Comparison of ENCODE assay signal across 9 mouse cellular contexts in the genomic region with DNA sequence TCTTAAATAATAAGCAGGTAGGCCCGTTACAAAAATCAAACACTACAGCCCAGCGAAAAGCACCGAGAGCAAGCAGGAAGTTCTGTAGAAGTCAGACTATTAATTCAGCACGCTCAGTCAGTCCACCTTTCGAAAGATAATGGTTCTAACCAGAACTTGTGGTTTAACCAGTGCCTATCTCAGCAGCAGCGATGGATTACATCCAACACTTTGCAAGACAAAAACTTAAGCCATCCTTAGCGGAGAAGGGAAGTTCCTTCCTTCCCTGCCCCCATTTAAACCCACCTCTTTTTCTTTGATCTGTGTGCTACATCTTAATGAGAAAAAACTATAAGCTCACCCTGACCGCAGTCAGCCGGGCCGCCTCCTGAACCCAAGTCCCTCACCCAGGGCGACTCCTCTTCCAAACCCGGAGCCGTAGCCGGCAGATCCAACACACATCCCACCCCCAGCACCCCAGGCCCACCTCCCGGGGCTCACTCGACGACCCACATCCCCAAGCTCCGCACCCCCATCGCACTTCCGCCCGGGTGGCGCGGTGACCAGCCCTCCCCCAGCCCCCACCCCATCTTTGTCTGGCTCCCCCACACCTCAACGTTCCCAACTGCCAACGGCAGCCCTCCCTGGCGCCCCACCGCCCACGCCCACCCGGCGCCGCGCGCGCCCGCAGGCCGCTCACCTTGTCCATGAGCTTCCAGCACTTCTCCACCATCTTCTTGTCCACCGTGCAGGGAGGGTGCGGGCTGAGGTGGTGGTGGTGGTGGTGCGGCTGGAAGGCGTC. TPM values are rescaled to one million over a fixed set of nuclear protein-coding genes. Genes with fewer than 3 reads are reported as not detected.
DNase-seq lines count a peak whose midpoint lies in the region; ATAC-seq and TF ChIP-seq lines count a peak whose summit lies in the region.
"Had no signal": no experiment of that assay in that cellular context is flagged by ENCODE, and none has a peak within 500 bp of the region (broad histone marks: within the 10 kb centered on the region; RNA-seq: fewer than 3 reads in every experiment).

No protein-coding gene starts in this region.

- no peaks in the 10 kb centered on the region for H3K27me3 ChIP-seq in heart, postnatal 0 days (ENCODE audit: control insufficient read depth, insufficient read depth, low read length)
- no peaks in the 10 kb centered on the region for H3K27me3 ChIP-seq in liver, embryonic 16.5 days (ENCODE audit: control insufficient read depth, insufficient read depth, low read depth, low read length)
- no peaks in the 10 kb centered on the region for H3K27me3 ChIP-seq in spleen, adult 2 months (ENCODE audit: control insufficient read depth, insufficient read depth, low read length)

- no peak for TF ChIP-seq CTCF in heart, postnatal 0 days (IDR thresholded peaks at IDR 0.05; ENCODE audit: low read depth)
- no peak for TF ChIP-seq CTCF in spleen, adult 2 months (IDR thresholded peaks at IDR 0.05; ENCODE audit: extremely low read depth, insufficient read depth, insufficient read length, insufficient replicate concordance)

- no peak; the same call in 1 of the 2 replicates for TF ChIP-seq EP300 in heart, postnatal 0 days (IDR thresholded peaks at IDR 0.05; ENCODE audit: low read depth)

- H3K9ac ChIP-seq in heart, postnatal 0 days (replicated peaks; ENCODE audit: low read depth, low read length): peak overlapping the region; percentile 84
- H3K9ac ChIP-seq in liver, embryonic 16.5 days (ENCODE audit: low read depth, low read length): peak overlapping the region; percentile 95

- H3K4me2 ChIP-seq in heart, postnatal 0 days (ENCODE audit: low read depth, low read length): peak overlapping the region; percentile 75
- H3K4me2 ChIP-seq in liver, embryonic 16.5 days (ENCODE audit: low read depth, low read length): peak overlapping the region; percentile 96

- H3K4me1 ChIP-seq in heart, postnatal 0 days (ENCODE audit: control insufficient read depth, insufficient read depth): peaks cover 29% of the 10 kb centered on the region
- peaks cover 26% of the 10 kb centered on the region for H3K4me1 ChIP-seq in liver, embryonic 16.5 days (ENCODE audit: control insufficient read depth, low read depth, low read length)
- peaks cover 19% of the 10 kb centered on the region for H3K4me1 ChIP-seq in spleen, adult 2 months (ENCODE audit: control insufficient read depth, insufficient read depth, insufficient read length)

- peak overlapping the region; percentile 88 for H3K27ac ChIP-seq in heart, postnatal 0 days (ENCODE audit: low read depth)
- H3K27ac ChIP-seq in liver, embryonic 16.5 days (ENCODE audit: low read length): peak overlapping the region; percentile 91
- peak overlapping the region; percentile 95 for H3K27ac ChIP-seq in spleen, adult 2 months (ENCODE audit: insufficient read depth, low read length)

- TF ChIP-seq POLR2A in spleen, adult 2 months (IDR thresholded peaks at IDR 0.05; ENCODE audit: low read depth, low read length): no peak

- ATAC-seq in heart, postnatal 0 days (ENCODE audit: insufficient read depth, low read depth): peak; percentile 55
- peak; percentile 39 for ATAC-seq in liver, embryonic 16.5 days (ENCODE audit: low read depth)

- no peaks in the 10 kb centered on the region for H3K36me3 ChIP-seq in heart, postnatal 0 days (replicated peaks; ENCODE audit: control insufficient read depth, insufficient read depth, low read length)
- H3K36me3 ChIP-seq in liver, embryonic 16.5 days (ENCODE audit: control insufficient read depth, insufficient read depth): no peaks in the 10 kb centered on the region
- H3K36me3 ChIP-seq in spleen, adult 2 months (ENCODE audit: control insufficient read depth, insufficient read depth, low read length): no peaks in the 10 kb centered on the region

- H3K9me3 ChIP-seq in heart, postnatal 0 days (replicated peaks; ENCODE audit: control insufficient read depth, low read length): no peaks in the 10 kb centered on the region
- H3K9me3 ChIP-seq in liver, embryonic 16.5 days (replicated peaks; ENCODE audit: control insufficient read depth, low read length): no peaks in the 10 kb centered on the region

- peak; percentile 36 for DNase-seq in cerebellum, adult 8-10 months
- DNase-seq in cerebellum, postnatal 14 days: no peak
- peak; percentile 41 to 45 for DNase-seq in B cell, adult 2 months
- peak; percentile 46 for DNase-seq in c-Kit-positive CD71-positive TER-119-negative erythroid progenitor cells, embryonic 14.5 days (ENCODE audit: low read depth)
- peak; percentile 16 for DNase-seq in heart, postnatal 0 days (ENCODE audit: low spot score)
- no peak for DNase-seq in spleen, adult 2 months (ENCODE audit: low read depth in 1 of 2, low spot score in 2 of 2)
- DNase-seq in cerebellum, adult 11-12 months: no peak

- under 1% methylated on average over 39 of the region's 40 CpGs for WGBS in heart, postnatal 0 days
- WGBS in liver, embryonic 16.5 days (ENCODE audit: insufficient replicate concordance): under 1% methylated on average over 40 of the region's 40 CpGs
- 1% methylated on average over 38 of the region's 40 CpGs for WGBS in spleen, adult 2 months

- peak overlapping the region; percentile 75 for H3K4me3 ChIP-seq in heart, postnatal 0 days (ENCODE audit: low read depth, low read length)
- peak overlapping the region; percentile 98 for H3K4me3 ChIP-seq in liver, embryonic 16.5 days (ENCODE audit: low read depth, low read length)
- peak overlapping the region; percentile 100 for H3K4me3 ChIP-seq in spleen, adult 2 months (ENCODE audit: extremely low read depth, insufficient read depth, insufficient read length)

RNA-seq across cellular contexts. Expression of gene Cbl, which starts 0.6 kb away (rescaled TPM):
- total RNA-seq in heart, postnatal 0 days (2014; rRNA removed; ENCODE audit: low replicate concordance): 17.6 and 18.6 TPM in 2 replicates
- polyA plus RNA-seq in heart, postnatal 0 days (2015; fragmentation: Nextera tagmentation; extraction: Ambion mirVana): 4.3 and 5.2 TPM in 2 replicates
- polyA plus RNA-seq in liver, embryonic 16.5 days (2015; fragmentation: Nextera tagmentation; extraction: Ambion mirVana): 4.4 and 5.0 TPM in 2 replicates
- 16.1 and 20.3 TPM in 2 replicates for polyA plus RNA-seq in spleen, adult 2 months (2012; rRNA removed)

RNA-seq across cellular contexts. Expression of gene Ccdc153, which starts 7.3 kb away (rescaled TPM):
- total RNA-seq in heart, postnatal 0 days (2014; rRNA removed; ENCODE audit: low replicate concordance): not detected in 2 replicates
- polyA plus RNA-seq in heart, postnatal 0 days (2015; fragmentation: Nextera tagmentation; extraction: Ambion mirVana): 2.0 TPM in 1 of 2 replicates, not detected in the other
- not detected in 2 replicates for polyA plus RNA-seq in liver, embryonic 16.5 days (2015; fragmentation: Nextera tagmentation; extraction: Ambion mirVana)
- not detected in 2 replicates for polyA plus RNA-seq in spleen, adult 2 months (2012; rRNA removed)

RNA-seq across cellular contexts. Expression of gene Pdzd3, which starts 18.1 kb away (rescaled TPM):
- total RNA-seq in heart, postnatal 0 days (2014; rRNA removed; ENCODE audit: low replicate concordance): not detected in 2 replicates
- 0.07 and 0.10 TPM in 2 replicates for polyA plus RNA-seq in heart, postnatal 0 days (2015; fragmentation: Nextera tagmentation; extraction: Ambion mirVana)
- 0.04 and 0.14 TPM in 2 replicates for polyA plus RNA-seq in liver, embryonic 16.5 days (2015; fragmentation: Nextera tagmentation; extraction: Ambion mirVana)
- polyA plus RNA-seq in spleen, adult 2 months (2012; rRNA removed): 0.07 and 0.08 TPM in 2 replicates
- total RNA-seq: adrenal gland, adult 18-20 months had no signal

RNA-seq across cellular contexts. Expression of gene Nlrx1, which starts 35.2 kb away (rescaled TPM):
- total RNA-seq in heart, postnatal 0 days (2014; rRNA removed; ENCODE audit: low replicate concordance): 10.4 and 15.4 TPM in 2 replicates
- 8.9 and 10.2 TPM in 2 replicates for polyA plus RNA-seq in heart, postnatal 0 days (2015; fragmentation: Nextera tagmentation; extraction: Ambion mirVana)
- 4.3 and 5.0 TPM in 2 replicates for polyA plus RNA-seq in liver, embryonic 16.5 days (2015; fragmentation: Nextera tagmentation; extraction: Ambion mirVana)
- polyA plus RNA-seq in spleen, adult 2 months (2012; rRNA removed): 8.4 and 10.7 TPM in 2 replicates

RNA-seq across cellular contexts. Expression of gene Abcg4, which starts 55.2 kb away (rescaled TPM):
- total RNA-seq in heart, postnatal 0 days (2014; rRNA removed; ENCODE audit: low replicate concordance): 1.7 and 2.1 TPM in 2 replicates
- 0.49 and 0.69 TPM in 2 replicates for polyA plus RNA-seq in heart, postnatal 0 days (2015; fragmentation: Nextera tagmentation; extraction: Ambion mirVana)
- polyA plus RNA-seq in liver, embryonic 16.5 days (2015; fragmentation: Nextera tagmentation; extraction: Ambion mirVana): 16.0 and 17.9 TPM in 2 replicates
- 12.3 and 22.3 TPM in 2 replicates for polyA plus RNA-seq in spleen, adult 2 months (2012; rRNA removed)

Comparison
In these comparisons a context has a peak if more than half of its experiments do, and no peak if none do; other contexts are left out.
1. DNase-seq: peak in cerebellum, adult 8-10 months (single experiment), B cell, adult 2 months (2 of 2), c-Kit-positive CD71-positive TER-119-negative erythroid progenitor cells, embryonic 14.5 days (single experiment) and heart, postnatal 0 days (single experiment); none in cerebellum, postnatal 14 days (0 of 2), spleen, adult 2 months (0 of 2) and cerebellum, adult 11-12 months (single experiment).
2. Peak in every context shown above with its lines, with median percentiles within 50 percentile points of each other: H3K27ac ChIP-seq and H3K4me3 ChIP-seq.